Mouse (Mus musculus) neural tube, embryonic 15.5 days (tissue): ENCODE data around the gene Nme2. TPM values are rescaled to one million over a fixed set of nuclear protein-coding genes. Genes with fewer than 3 reads are reported as not detected.
"Not testable (repeated sequence)": the region's sequence is repeated elsewhere in the genome, so short reads cannot be mapped to it uniquely, and the experiment has no call there.

ENCODE experiments used
- ATAC-seq: fragments of 200-750 bp; cut with Nextera tagmentation; 2 replicates; pipeline ENCODE4 v1.8.0; 2017; ENCODE audit warnings: mild to moderate bottlenecking, moderate TSS enrichment, moderate library complexity; ENCODE audit not compliant: low FRiP score
- H3K27ac ChIP-seq: fragments of 300-500 bp; sonication (generic); replicated peaks from 2 replicates; pipeline ENCODE4 v1.5.1; 2015; ENCODE audit warnings: mild to moderate bottlenecking, inconsistent platforms
- H3K27me3 ChIP-seq: fragments of 300-500 bp; sonication (generic); replicated peaks from 2 replicates; pipeline ENCODE4 v1.6.1; 2015; ENCODE audit warnings: inconsistent platforms
- H3K36me3 ChIP-seq: fragments of 300-500 bp; sonication (generic); 2 replicates; pipeline ENCODE4 v1.6.1; 2015; ENCODE audit warnings: inconsistent platforms
- H3K4me1 ChIP-seq: fragments of 300-500 bp; sonication (generic); 2 replicates; pipeline ENCODE4 v1.6.1; 2015; ENCODE audit warnings: inconsistent platforms
- H3K4me2 ChIP-seq: fragments of 300-500 bp; sonication (generic); 2 replicates; pipeline ENCODE4 v1.6.1; 2015; ENCODE audit warnings: inconsistent platforms, mild to moderate bottlenecking, moderate library complexity
- H3K4me3 ChIP-seq: fragments of 300-500 bp; sonication (generic); replicated peaks from 2 replicates; pipeline ENCODE4 v1.5.1; 2015; ENCODE audit warnings: mild to moderate bottlenecking, inconsistent platforms
- H3K9ac ChIP-seq: fragments of 300-500 bp; sonication (generic); replicated peaks from 2 replicates; pipeline ENCODE4 v1.6.1; 2015; ENCODE audit warnings: mild to moderate bottlenecking, inconsistent platforms
- H3K9me3 ChIP-seq: fragments of 300-500 bp; sonication (generic); replicated peaks from 2 replicates; pipeline ENCODE4 v1.6.1; 2016; ENCODE audit warnings: inconsistent platforms
- WGBS: fragments of 180-500 bp; shearing (Covaris S2); methylation state at CpG from one replicate; pipeline ENCODE4 v1.1.7; 2015; ENCODE audit warnings: mixed read lengths; 5-methylcytosine and 5-hydroxymethylcytosine counted together
- polyA plus RNA-seq: library from polyadenylated mRNA; unstranded; fragments of >200 nt; fragmentation: Nextera tagmentation; extraction: Ambion mirVana; gene quantifications from 2 replicates; pipeline ENCODE4 v1.2.1, GENCODE M21; 2015

The Nme2 gene
- polyA plus RNA-seq, 1 experiment from 2014 or later, result 101 TPM

- no peaks in the 10 kb centered on the region for H3K4me1 ChIP-seq
- no peaks in the 10 kb centered on the region for H3K27me3 ChIP-seq
- peaks cover 66% of the 10 kb centered on the region for H3K36me3 ChIP-seq
- H3K9me3 ChIP-seq, result no peaks in the 10 kb centered on the region
- ATAC-seq, result no peak
- no peak overlapping the region for H3K4me3 ChIP-seq
- H3K4me2 ChIP-seq, result no peak overlapping the region
- H3K27ac ChIP-seq, result no peak overlapping the region
- no peak overlapping the region for H3K9ac ChIP-seq
Measured at GRCm38 (mm10) chr11:93929106-93929505, 27.0 kb downstream of the Nme2 start.

- H3K27ac ChIP-seq, H3K4me3 ChIP-seq, H3K9me3 ChIP-seq, ATAC-seq, H3K4me2 ChIP-seq, H3K27me3 ChIP-seq, H3K9ac ChIP-seq, H3K4me1 ChIP-seq: not testable (repeated sequence)
- 95% methylated on average over 2 of the region's 2 CpGs for WGBS
- peaks cover 67% of the 10 kb centered on the region for H3K36me3 ChIP-seq
Measured at GRCm38 (mm10) chr11:93915019-93915418, 41.0 kb downstream of the Nme2 start.

GRCm38 (mm10) chr11:93911603-93912002, 44.5 kb downstream of the Nme2 start:
- no peak for ATAC-seq
- 91% methylated on average over 3 of the region's 3 CpGs for WGBS
- no peaks in the 10 kb centered on the region for H3K27me3 ChIP-seq
- no peak overlapping the region for H3K9ac ChIP-seq
- no peaks in the 10 kb centered on the region for H3K4me1 ChIP-seq
- H3K4me3 ChIP-seq, result no peak overlapping the region
- peaks cover 58% of the 10 kb centered on the region for H3K36me3 ChIP-seq
- H3K9me3 ChIP-seq, result no peaks in the 10 kb centered on the region
- H3K4me2 ChIP-seq, result no peak overlapping the region
- H3K27ac ChIP-seq, result no peak overlapping the region

GRCm38 (mm10) chr11:93908829-93909228, 47.2 kb downstream of the Nme2 start:
- ATAC-seq, result no peak
- Histone ChIP-seq H3K9ac (no peak overlapping the region), H3K4me3 (no peak overlapping the region), H3K27ac (no peak overlapping the region), H3K4me1 (no peaks in the 10 kb centered on the region), H3K9me3 (no peaks in the 10 kb centered on the region), H3K36me3 (peaks cover 51% of the 10 kb centered on the region), H3K27me3 (no peaks in the 10 kb centered on the region), H3K4me2 (no peak overlapping the region)
- WGBS, result 90% methylated on average over 9 of the region's 9 CpGs

GRCm38 (mm10) chr11:93907839-93908238, 48.2 kb downstream of the Nme2 start:
- Histone ChIP-seq H3K9me3 (no peaks in the 10 kb centered on the region), H3K27ac (no peak overlapping the region), H3K4me2 (no peak overlapping the region), H3K9ac (no peak overlapping the region), H3K4me1 (no peaks in the 10 kb centered on the region), H3K27me3 (no peaks in the 10 kb centered on the region), H3K4me3 (no peak overlapping the region), H3K36me3 (peaks cover 45% of the 10 kb centered on the region)
- no peak for ATAC-seq
- 94% methylated on average over 3 of the region's 3 CpGs for WGBS

- no peak overlapping the region for H3K27ac ChIP-seq
- no peaks in the 10 kb centered on the region for H3K4me1 ChIP-seq
- no peak overlapping the region for H3K9ac ChIP-seq
- ATAC-seq, result no peak
- no peaks in the 10 kb centered on the region for H3K27me3 ChIP-seq
- H3K9me3 ChIP-seq, result no peaks in the 10 kb centered on the region
- peaks cover 42% of the 10 kb centered on the region for H3K36me3 ChIP-seq
- WGBS, result 96% methylated on average over 4 of the region's 4 CpGs
- H3K4me2 ChIP-seq, result no peak overlapping the region
- no peak overlapping the region for H3K4me3 ChIP-seq
Measured at GRCm38 (mm10) chr11:93906834-93907233, 49.2 kb downstream of the Nme2 start.

Other genes with a start within 250 kb of the Nme2 start
- gene Utp18, start 70.5 kb downstream of the Nme2 start, polyA plus RNA-seq, result 29.2 and 30.5 TPM in 2 replicates
- 18.9 and 24.6 TPM in 2 replicates for gene Mbtd1, start 70.4 kb downstream of the Nme2 start, polyA plus RNA-seq
- 377 and 385 TPM in 2 replicates for gene Gm20390, start 12.0 kb upstream of the Nme2 start, polyA plus RNA-seq
- gene Nme1, start 12.3 kb upstream of the Nme2 start, polyA plus RNA-seq, result 321 and 363 TPM in 2 replicates
- gene Spag9, start 39.8 kb upstream of the Nme2 start, polyA plus RNA-seq, result 64.9 and 71.1 TPM in 2 replicates